Mouse (Mus musculus): Measurements from ENCODE around the gene Gm26938.

The Gm26938 gene

DNA sequence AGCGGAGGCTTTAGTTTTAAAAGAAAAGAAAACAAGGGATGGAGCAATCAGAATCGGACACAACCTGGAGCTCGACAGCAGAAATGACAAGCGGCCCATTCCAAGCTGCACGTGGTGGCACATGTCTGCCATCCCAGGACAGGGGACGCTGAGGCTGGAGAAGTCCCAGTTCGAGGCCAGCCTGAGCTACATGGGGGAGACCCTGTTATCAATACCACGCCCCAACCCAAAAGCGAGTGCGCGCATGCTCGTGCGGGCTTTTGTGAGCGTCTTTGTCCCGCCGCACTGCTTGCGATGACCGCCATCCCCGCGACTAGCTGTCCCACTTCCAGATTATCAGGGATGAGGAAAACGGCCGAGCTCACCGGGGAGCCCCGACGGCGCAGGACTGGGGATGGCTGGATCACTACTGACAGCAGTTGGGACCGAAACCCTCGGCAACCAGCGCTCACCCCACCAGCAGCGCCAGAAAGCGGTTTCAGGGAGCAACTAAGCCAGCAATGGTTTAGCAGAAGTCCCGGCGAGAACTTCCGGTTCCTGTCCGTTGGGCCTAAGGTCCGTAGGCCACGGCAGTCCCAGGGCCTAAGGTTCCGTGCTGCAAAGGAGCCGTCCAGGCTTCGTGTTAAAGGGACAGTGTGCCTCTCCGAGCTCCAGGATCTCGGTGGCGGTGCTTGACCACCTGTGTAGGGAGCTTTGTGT, at the start of gene Gm26938, which contains the start of gene Psmg3:
Gene Gm26938, minus strand, starts transcription at position 51 of the 699 bp plus-strand sequence.
Gene Psmg3, minus strand, starts transcription at position 529 of the 699 bp plus-strand sequence.
- peak; percentile 87 for DNase-seq (ENCODE audit: low spot score)

DNA sequence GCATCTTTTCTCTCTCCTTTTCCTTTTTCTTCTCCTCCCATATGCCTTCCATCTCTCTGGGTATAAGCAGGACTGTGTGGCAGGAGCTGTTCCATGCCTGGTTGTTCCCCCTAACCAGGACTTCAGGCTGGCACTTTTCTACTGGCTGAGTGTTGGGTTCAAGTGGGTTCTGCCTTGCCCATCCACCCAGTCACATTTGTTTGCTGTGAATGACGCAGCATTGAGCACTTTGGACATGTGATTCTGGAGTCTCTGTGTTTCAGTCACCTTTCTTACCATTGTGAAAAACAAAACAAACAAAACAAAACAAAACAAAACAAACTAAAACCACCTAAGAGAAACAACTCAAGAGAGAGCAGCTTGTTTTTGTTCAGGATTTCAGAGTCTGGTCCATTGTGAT, 45.3 kb upstream of the Gm26938 start:
- DNase-seq (ENCODE audit: low spot score): no peak

DNA sequence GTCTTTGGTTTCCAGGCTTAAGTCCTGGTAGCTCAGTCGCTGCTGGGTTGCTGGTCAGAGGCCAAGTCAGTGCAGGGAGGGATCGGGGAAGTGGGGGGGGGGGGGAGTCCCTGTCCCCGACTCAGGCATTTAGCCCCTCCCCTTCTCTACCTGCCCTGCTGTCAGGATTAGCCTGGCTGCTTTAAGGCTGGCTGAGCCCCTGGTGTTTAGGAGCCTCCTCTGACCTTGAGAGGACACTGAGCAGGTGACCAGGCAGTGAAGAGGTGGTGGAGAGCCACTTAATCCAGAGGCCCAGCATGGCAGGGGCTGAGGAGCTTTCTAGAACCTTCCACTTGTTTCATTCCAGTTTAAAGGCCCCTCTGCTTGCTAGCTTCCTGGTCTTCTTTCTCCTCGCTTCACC, 44.7 kb upstream of the Gm26938 start:
- DNase-seq (ENCODE audit: low spot score): no peak

DNA sequence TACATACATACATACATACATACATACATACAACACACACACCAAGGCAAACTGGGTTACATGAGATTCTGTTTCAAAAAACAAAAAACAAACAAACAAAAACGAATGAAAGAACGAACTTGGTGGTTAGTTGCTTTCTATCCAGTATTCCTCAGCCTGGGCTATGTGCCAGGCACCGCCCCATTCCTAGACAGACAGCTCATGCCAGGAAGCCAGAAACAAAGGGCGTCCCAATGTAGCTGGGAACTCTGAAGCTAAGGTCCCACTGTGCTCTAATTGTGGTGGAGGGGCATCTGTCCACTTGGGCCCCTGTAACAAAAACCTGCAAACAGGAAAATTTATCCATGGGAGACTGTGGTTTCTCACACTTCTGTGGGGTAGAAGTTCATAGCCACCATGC, 36.6 kb upstream of the Gm26938 start:
- no peak for DNase-seq (ENCODE audit: low spot score)

DNA sequence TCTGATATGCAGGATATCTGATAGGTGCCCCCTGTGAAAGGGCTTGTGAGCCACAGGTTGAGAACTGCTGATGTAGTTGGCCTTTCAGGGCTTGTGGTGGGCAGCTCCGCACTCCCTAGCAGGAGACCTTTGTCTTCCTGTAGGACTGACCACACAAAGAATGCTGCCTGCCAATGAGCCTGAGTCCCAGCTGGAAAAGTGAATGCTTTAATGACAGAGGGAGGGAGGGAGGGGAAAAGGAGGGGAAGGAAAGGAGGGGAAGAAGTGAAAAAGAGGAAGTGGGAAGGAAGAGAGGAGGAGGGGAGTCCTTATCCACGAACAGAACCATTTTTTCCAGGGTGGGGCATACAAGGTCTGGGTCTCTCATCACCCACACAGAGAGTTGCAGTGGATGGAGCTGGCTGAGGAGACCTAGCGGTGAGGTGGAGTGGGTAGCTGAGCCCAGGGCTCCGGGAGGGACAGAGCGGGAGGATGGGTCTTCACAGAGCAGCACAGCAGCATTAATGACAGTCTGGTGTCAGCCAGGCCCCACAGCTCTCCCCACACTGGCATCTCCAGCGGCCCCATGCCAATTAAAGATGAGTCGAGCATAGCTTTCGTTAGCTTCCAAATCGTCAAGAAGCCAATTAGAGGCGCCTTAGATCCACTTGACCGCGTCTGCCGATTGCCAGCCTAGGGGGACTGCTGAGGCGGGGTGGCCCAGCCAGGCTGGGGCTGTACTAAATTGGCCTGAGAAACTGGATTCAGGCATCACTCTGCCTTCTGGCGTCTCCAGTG, 34.3 kb upstream of the Gm26938 start:
- DNase-seq (ENCODE audit: low spot score): no peak

DNA sequence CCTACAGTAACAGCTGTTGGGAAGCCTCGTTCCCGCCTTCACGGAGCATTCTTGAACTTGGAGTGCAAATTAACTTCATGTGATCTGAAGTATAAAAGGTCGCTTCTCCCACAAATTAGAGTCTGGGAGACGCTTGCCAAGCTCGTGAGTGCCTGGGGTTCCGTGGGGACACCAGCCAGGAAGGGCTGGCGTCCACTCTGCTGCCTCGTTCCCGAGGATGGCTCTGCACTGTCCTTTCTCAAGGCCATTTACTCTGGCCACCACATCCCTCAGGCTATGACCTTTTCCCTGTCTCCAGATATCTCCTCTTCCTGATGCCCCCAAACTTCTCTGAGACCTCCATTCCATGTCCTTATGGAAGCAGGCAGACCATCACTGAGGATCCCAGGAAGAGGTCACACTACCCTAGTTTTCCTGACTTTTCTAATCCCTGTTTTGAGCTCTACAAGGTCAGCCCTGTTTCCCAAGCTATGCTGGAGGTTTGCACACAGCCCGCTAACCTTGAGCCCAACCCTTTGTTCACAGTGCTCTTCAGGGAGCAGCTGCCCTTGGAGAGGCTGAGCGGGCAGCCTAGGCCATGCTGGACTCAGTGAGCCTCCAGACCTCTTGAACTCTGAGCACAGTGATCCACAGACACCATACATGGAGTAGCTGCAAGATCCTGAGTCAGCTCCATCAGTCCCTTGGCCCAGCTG, 23.6 kb upstream of the Gm26938 start:
- DNase-seq (ENCODE audit: low spot score): no peak

DNA sequence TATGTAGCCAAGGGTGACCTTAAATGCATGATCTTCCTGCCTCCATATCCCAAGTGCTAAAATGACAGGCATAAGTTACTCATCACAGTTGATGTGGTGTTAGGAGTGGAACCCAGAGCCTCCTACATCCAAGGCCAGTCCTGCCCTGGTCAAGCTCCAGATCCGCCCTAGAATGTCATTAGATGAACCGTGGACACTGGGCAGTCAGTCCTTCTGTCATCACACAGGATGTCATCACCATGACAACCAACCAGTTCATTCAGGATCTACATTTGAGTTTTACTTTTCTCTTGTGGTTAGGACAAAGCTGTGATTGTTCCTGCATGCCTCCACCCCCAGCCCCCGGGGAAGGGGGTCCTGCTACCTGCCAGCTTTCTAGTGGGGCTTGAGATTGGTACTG, 12.9 kb upstream of the Gm26938 start:
- no peak for DNase-seq (ENCODE audit: low spot score)

GRCm38 (mm10) chr5:139838476-139838892, 12.3 kb upstream of the Gm26938 start:
- DNase-seq (ENCODE audit: low spot score): peak; percentile 33

GRCm38 (mm10) chr5:139835706-139836105, 9.5 kb upstream of the Gm26938 start:
- DNase-seq (ENCODE audit: low spot score): no peak

DNA sequence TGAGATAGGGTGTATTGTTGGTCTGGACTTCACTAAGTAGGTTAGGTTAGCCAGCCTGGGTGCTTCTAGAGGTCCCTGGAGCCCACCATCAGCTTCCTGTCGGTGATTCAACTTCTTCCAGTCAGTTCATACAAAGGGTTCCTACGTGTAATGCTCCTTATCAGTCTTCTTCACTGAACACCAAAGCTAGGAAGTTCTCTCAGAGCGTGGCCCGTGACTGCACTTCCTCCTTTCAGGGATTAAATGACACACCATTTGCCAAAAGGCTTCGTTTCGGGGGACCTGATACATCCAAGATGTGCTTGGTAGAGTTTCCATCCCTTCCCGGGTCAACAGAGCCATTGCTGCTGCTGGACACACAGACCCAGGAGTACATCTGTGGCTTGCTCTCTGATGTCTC, 5.9 kb upstream of the Gm26938 start:
- no peak for DNase-seq (ENCODE audit: low spot score)

DNA sequence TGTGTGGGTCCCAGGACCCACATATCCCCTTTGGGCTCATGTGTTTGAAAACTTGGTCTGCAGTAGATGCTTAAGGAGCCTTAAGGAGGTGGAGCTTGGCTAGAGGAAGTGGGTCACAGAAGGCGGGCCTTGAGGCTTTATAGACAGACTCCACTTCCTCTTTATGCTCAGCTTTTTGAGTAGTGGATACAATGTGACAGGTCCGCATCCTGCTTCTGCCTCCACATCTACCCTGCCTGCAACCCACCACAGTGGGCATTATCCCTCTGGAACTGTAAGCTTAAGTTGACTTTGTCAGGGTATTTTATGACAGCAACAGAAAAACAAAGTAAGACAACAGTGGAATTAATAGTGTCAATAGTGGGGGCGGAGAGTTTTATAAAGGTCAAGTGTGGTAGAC, 4.5 kb upstream of the Gm26938 start:
- no peak for DNase-seq (ENCODE audit: low spot score)

DNA sequence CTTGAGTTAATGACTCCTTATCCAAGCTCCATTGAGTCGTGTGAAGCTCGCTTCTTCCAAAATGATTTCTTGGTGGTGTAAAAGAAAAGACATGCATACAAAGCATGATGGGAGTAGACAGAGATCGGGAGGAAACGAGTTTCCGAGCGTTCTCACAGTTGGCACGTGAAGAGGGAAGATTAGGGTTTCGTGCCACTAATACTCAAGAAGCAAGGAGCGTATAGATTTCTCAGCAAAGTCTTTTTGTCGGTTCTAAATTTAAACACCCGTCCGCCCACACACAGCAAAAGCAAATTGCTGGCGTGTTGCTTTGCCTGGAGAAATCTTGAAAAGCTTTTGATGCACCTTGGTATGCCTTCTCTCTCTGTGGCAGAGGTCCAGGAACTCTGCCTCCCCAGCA, 3.2 kb upstream of the Gm26938 start:
- DNase-seq (ENCODE audit: low spot score): no peak

DNA sequence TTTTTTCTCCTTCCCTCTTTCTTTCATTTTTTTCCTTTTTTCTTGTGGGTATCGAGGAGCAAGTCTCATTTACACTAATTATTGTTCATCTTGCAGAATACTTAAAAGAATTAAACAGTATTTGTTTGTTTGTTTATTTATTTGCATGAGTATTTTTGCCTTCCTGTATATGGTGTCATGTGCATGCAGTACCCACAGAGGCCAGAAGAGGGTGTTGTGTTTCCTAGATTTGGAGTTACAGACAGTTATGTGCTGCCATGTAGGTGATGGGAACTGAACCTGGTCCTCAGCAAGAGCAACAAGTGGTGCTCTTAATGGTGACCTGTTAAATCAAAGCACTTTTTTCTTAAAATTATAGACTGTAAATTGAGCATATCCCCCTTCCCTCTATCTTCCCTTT, 1.4 kb upstream of the Gm26938 start:
- DNase-seq (ENCODE audit: low spot score): no peak

DNA sequence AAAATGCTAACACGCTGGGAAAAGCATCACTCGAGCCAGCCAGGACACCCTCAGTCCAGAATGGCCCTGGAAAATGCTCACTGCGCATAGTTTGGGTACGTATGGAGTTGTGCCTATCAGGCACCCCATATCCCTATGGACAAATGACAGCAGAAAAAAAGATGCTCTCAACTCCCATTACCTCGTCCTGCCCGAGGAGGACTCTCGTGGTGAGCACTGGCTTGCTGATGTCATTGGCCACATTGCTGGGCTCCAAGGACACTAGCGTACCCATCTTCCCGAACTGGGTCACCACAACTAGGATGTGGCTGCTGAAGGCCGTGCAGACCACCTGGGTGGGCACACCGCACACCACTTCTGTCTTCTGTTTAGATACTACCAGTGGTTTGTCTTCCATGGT, 260 bp downstream of the Gm26938 start:
- DNase-seq (ENCODE audit: low spot score): no peak

DNA sequence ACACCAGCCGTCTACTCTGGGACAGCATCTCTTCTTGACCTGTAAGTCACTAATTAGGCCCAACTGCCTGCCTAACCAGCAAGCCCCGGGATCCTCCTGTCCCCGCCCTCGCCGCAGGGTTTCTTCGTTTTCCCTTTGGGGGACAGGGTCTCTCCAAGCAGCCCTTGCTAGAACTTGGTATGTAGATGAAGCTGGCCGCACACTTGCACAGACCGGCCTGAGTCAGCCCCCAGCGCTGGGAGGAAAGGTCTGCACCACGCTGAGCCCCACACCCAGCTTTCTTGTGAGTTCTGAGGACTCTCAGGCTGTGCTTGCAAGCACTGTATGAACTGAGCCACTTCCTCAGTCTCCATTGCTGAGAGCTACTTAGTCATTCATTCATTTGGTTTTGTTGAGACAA, 1.7 kb downstream of the Gm26938 start:
- DNase-seq (ENCODE audit: low spot score): no peak

DNA sequence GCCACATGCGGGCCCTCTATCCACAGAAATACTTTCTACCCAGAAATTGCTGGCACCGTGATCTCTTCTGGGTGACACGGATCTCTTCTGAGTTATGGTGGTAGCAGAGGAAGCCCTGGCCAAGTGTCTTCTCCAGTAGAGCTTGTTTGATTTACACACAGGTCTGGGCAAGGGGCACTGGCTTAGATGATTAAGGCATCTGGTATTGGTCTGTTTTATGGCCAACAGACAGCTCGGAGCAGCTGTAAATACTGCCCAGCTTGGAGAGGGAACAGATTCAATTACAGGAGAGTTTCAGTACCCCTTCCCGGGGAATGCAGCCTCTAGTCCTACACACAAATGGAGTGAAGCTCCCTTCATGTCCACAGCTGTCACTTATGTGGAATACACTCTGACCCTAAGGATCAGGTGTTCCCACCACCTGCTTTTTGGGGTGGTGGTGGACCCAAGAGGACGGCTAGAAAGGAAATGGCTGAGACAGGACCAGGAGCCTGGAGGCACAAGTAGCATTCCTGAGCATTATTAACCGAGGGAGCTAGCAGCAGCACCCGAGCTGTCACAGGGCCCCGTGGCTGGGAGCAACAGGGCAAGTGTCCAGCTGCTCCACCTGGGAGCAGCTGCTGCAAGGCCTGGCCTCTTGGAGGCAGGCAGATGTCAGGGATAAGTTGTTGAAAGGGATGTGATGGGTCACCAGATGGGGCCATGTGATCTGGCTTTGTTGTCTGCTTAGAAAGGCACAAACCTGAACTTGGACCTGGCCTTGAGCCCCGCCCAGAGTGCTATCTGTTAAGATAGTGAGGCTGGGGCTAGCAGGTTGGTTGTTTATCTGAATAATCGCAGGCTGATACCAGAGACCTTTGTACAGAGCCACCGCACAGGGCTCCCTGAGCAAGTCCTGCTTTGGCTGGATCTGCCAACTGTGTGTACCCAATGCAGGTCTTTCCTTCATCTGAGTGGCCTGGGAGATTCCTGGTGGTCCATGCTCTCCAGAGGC, 4.4 kb downstream of the Gm26938 start:
- DNase-seq (ENCODE audit: low spot score): no peak

DNA sequence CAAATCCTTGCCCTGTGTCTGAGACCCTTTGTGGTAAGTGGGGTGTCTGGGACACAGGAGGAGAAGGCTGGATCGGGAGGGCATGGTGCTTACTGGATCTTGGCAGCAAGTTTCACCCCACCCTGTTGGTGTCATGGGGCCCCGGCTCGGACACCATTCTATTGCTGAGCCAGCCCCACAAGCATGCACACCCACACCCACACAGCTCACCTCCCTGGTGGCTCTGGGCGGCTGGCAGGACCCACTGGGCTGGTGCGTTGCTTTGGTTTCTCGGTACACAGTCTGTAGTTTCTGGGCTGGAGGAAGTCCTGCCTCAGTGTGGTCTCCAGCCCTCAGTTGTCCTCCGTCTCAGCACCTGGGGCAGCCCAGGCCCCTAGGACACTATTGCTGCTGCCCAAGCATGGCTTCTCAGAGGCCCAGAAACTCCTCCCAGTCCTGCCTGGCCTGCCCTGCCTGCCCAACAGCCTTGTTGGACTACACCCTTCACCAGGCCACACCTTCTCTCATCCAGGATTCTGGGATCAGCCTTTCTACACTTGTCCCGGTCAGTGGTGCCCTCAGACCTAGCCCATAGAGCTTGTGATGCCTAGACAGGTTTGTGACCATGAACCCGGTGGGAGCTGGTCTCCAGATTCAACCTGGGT, 6.5 kb downstream of the Gm26938 start, which contains the start of gene Tmem184a:
Gene Tmem184a, minus strand, starts transcription at position 380 of the 644 bp plus-strand sequence.
- DNase-seq (ENCODE audit: low spot score): no peak

DNA sequence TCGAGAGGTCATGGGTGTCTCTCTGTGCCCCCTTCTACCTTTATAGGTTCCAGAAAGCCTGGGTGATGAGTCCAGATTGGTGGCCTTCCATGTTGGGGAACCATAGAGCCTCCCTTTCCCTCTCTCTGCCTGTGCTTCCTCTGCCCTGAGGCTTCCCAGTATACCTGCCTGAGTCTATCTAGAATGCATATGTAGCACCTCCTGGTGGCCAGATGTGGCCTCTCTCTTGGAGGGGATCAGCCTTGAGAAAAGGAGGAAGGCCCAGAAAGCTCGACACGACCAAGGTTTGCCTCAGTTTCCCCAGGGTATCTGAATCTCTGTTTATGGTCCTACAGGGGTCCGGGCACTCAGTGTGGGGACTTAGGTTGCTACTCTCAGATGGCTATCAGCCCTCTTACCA, 7.4 kb downstream of the Gm26938 start:
- no peak for DNase-seq (ENCODE audit: low spot score)

GRCm38 (mm10) chr5:139818056-139818455, 8.2 kb downstream of the Gm26938 start:
- no peak for DNase-seq (ENCODE audit: low spot score)

DNA sequence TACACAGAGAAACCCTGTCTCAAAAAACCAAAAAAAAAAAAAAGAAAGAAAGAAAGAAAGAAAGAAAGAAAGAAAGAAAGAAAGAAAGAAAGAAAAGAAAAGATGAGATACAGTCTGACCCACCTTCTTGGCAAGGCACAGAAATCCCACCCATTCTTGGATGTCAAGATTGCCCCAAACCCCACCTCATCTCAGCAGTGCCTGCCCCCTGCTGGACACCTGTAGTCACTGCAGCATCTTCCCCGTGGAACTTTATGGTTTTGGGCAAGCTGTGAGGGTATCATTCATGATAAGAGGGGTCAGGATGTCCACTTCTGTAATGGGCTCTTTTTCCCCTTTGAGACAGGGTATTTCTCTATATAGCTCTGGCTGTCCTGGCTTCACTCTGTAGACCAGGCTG, 8.9 kb downstream of the Gm26938 start:
- no peak for DNase-seq (ENCODE audit: low spot score)

GRCm38 (mm10) chr5:139816445-139816844, 9.8 kb downstream of the Gm26938 start:
- DNase-seq (ENCODE audit: low spot score): no peak
